Mouse (Mus musculus): ENCODE results near the gene Prrx2.
A peak's percentile ranks its signal among the peaks of the same experiment; 100 is the strongest.

The Prrx2 gene

DNA sequence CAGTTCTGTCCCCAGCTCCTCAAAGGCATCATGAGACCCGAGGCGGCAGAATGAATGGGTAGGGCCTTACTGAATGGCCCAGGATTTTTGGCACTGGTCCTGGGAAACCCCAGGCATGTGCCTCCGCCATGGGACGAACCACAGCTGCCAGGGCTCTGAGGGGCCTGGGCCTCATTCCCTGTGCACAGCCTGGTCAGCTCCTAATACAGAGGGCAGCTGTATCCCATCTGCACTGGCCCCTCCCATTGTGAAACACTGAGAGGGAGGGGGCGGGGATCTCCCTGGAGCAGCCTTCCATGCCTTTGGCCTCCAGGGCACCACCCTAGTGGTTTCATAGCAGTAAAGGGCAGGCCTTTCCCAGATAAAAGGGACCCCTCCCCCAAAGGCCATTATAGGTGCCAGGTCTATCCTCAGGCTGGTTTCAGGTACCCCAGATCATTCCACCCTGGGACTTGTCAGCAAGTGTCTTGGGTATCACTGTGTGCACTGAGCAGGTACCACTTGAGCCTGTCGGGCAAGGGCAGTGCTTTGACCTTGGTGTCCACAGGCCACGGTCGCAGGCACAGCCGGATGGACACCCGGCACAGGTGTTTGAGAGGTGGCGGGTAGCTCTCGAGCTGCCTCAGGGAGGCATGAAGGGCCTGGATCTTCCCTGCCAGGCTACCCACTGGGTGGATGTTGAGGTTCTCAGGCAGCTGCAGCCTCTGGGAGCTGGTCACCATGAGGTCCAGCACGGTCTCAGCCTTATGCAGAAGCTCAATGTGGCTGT lies 11.2 kb upstream of the Prrx2 start:
- no peak for DNase-seq (ENCODE audit: low spot score in 2 of 2)

DNA sequence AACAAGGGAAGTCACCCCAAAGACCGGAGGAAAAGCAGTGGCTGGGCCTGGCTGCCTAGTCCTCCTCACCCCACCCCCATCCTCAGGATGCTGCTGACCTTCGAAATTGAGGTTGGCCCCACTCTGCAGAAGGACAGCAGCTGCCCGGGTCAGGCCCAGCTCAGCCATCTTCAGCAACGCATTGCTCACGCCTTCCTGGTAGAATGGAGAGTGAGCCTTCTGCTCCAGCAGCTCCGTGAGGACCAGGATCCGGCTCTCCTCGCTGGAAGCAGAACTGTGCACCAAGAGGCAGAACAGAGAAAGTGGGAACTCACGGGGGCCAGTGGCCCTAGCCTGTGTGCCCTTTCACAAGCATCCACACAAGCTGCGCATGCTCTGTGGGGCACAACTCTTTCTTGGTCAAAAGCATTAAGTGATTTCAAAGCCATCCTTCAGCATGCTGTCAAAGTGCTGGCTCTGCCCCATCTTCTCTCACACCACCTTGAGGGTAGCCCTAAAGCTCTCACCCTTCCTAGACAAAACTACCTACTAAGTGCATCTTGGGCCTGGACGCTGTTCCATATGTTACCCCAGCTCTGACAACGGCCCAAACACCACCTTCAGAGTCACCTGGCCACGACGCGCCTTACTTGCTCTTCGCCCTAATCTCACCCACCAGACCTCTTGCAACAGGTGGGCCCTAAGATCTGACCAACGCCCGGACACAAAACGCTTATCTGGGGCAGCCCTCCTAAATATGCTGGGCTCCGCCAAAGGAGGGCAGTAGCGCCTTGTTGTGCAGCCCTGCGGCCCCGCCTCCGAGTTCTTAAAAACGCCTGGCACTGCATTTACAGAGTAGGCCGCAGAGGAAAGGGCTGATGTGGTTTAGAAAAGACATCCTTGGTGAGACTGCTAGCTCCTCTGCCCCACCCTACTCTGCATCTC lies 7.7 kb upstream of the Prrx2 start:
- peak; percentile 65 to 72 for DNase-seq (ENCODE audit: low spot score in 2 of 2)

DNA sequence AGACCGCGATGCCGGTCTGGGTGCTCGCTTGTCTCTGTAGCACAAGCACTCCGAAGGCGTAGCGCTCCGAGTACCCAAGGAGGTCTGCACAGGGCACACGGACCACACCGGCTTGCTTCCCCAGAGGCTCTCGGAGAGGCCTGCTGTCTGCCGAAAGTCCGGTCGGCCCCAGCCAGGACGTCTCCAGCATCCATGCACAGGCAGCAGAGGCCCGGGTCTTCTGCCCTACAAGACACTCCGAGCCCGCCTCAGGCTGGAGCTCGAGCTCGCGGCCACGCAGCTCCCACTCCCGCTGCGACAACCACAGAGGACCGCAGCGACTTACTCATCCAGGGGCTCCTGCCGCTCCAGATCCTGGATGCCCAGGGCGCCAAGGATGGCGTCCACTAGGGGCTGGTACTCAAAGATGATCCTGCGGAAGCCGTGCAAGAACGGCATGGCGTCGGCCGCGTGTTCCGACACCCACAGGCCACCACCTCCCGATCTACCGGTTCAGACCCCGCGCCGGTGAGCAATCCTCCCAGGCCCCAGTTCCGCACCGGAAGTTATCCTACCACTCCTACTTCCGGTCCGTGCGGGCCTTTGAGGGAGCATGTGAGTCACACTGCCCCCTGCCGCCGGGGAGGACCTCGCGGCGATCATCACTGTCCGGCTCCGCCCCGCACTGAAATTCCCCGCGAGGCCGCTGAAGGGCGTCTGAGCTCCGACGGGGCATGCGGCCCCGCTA lies 6.9 kb upstream of the Prrx2 start:
- DNase-seq (ENCODE audit: low spot score in 2 of 2): peak; percentile 95 to 98

DNA sequence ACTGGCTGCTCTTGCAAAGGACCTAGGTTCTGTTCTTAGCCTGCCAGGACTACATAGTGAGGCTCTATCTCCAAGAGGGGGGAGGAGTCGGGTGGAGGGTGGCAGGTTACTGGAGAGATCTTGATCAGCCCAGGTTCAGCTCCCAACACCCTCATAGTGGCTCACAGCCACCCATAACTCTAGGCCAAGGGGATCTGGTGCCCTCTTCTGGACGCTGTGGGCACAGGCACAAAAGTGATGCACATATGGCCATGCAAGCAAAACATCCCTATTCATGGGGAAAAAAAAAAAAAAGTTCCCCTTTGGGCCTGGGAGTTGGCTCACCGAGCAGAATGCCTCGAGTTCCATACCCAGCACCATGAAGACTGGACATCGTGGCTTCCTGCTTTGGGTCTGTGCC lies 5.5 kb upstream of the Prrx2 start:
- peak; percentile 38 to 58 for DNase-seq (ENCODE audit: low spot score in 2 of 2)

DNA sequence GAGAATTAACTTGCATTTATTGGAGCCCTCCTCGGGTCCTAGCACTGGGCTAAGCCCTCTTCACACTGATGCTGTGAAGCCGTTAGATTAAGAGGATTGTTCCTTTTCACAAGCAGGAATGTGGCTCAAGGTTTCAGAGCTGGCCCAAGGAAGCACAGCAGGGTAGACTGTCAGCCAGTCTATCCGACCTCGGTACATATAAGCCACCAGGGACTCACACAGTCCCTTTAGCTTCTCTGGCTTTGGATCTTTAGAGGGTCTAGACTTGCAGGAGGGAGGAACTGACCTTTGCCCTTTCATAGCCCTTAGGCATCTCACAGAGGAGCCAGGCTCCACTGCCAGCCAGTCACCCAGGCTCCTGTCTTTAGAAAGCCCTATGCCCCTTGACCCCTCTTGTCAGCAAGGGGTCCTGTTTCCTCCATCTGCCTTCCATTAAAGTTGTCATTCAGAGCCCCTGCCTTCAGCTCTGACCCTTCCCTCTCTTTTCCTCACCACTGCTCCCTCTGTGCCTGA lies 4.4 kb upstream of the Prrx2 start, which contains the start of gene Asb6:
TSS of gene Asb6 (minus strand) at position 51 of the 513 bp plus-strand sequence.
- DNase-seq (ENCODE audit: low spot score in 2 of 2): no peak

DNA sequence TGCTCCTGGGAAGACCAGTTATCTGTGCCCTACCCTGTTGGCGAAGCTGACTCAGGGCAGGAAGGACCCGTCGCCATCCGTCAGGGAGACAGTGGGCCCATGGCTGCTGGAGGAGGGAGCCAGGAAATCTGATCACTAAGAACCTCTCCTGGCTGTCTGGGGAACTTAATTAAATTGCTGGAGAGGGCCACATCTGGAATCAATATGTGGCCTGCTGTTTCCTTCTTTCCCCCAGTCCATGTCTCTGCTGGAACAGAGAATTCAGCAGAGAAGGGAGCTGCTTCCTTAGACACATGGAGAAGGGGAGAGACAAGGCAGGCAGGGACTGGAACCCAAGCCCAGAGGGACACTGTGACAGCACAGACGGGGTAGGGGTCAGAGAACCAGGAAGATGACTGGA lies 1.1 kb upstream of the Prrx2 start:
- DNase-seq (ENCODE audit: low spot score in 2 of 2): no peak

DNA sequence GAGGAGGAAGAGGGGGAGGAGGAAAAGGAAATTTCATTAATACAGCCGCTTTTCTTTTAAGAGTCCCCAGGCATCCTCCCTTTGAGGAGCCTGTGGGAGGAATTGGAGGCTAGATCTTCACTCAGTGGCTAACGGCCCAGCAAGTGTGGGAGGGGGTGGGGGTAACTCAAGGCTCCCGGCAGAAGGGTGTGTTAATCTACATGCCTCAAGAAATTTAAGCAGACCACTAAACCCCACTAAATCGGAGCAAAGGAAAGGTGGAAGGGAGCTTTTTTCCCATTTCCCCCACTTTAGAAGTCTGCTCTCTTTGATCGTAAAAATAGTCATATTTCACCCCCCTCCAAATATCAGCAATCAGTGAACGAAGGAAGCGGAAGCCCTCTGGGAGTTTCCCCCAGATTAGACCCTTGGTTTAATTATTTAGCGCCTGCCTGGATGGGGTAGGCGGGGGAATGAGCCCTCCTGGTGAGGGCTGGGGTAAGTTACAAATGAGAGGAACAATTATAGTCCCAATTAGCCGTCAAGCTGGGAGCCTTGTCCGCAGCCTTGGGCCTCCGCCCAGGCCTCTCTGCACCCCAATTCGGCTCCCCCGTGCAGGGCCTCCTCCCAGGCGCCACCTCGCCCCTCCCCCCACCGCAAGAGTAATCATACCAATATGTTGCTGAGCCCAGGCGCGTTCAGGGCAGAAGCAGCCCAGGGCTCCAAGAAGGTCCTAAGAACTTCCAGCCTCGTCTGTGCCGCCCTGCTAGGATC lies 1.6 kb downstream of the Prrx2 start:
- DNase-seq (ENCODE audit: low spot score in 2 of 2): no peak

DNA sequence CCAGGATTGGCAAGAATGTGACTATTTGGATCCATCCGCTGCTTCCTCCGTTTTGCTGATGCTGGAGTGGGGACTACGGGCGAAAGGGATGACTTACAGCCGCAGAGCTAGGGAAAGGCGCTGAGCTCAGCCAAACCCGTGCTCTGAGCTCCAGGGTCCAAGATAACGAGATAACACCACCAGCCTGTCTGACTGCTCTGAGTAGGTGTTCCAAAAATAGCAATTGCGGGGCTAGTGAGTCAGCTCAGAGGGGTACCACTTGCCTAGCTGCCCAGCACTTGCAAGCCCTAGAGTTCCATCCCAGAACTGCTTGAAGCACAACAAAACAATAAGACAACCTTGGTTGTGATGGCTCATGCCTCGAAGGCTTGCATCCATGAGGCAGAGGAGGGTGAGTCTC lies 7.8 kb downstream of the Prrx2 start:
- no peak for DNase-seq (ENCODE audit: low spot score in 2 of 2)

DNA sequence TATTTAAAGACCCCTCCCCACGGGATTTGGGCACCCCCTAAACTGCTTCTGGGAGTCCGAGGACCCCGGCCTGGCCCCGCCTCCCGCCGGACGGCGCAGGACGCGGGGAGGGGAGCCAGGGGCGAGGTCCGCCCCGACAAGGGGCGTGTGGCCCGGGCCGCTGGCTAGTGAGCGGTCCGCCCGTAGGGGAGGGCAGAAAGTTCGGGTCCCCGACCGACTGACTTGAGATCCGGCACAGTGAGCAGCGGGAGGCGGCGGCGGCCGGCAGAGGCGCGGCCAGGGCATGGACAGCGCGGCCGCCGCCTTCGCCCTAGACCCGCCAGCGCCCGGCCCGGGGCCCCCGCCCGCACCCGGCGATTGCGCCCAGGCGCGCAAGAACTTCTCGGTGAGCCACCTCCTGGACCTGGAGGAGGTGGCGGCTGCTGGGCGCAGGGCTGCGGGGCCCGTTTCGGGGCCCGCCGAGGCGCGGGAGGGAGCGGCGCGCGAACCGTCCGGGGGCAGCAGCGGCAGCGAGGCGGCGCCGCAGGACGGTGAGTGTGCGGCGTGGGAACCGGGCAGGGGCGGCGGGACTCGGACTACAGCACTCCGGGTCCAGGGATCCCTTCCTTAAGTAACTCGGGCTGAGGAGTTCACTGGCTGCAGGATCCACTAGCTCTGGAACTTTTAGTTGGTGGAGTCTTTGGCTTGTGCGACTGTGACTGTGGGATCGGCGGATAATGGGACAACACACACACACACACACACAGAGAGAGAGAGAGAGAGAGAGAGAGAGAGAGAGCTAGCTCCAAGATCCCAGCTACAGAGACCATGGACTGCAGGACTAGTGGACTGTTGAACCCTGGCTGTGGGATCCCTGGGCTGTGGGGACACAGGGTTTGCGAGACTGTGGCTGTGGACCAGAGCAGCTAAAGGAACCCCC lies 10.6 kb downstream of the Prrx2 start:
- no peak for DNase-seq (ENCODE audit: low spot score in 2 of 2)

DNA sequence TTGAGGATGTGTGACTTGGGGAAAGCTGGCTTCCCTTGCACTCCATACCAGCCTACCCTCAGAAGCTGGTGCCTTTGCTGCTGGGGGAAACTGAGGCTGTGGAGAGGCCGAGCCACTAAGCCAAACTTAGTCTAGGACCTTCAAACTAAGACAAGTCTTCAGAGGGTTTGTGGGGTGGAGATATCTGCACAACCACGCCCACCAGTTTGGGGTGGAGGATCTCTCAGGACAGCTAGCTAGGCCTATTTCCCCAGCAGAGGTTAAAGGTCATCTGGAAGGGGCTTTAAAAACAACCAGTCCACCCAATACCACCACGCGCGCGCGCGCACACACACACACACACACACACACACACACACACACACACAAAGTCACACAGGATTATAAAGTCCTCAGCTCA lies 11.5 kb downstream of the Prrx2 start:
- no peak for DNase-seq (ENCODE audit: low spot score in 2 of 2)

DNA sequence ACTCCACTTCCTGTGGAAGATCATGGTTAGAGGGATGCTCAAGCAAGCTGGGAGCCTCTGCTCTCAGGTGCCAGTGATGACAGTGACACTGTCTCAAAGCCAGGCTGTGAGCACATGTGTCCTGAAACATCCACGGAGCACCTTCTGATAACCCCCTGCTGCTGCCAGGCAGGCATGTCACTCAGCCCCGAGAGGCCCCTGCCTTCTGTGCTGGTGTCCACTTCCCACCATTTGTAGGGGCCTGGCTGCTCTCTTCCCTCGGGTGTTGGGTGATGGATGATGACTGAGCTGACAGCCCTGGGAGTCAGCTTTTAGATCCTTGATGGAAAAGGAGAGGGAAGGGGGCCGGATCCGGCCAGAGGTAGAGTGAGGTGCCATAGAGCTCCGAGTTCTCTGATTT lies 12.0 kb downstream of the Prrx2 start:
- no peak for DNase-seq (ENCODE audit: low spot score in 2 of 2)

DNA sequence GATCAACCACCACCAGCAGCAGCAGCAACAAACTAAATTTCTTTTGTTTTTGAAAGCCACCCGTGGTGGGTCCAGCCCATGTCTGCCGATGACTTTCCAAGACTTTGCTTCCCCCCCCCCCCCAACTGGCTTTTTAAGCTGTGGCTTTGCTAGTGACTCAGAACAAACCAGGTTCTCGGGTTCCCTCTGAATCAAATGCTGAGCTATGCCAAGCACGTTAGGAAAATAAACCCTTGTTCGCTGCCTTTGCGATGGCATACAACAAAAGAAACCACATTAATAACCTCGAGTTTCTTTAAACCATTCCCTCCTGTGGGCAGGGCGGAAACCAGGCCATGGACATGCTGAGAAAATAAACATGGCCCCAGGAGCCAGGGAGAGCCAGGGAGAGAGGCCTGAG lies 13.4 kb downstream of the Prrx2 start:
- DNase-seq (ENCODE audit: low spot score in 2 of 2): no peak

DNA sequence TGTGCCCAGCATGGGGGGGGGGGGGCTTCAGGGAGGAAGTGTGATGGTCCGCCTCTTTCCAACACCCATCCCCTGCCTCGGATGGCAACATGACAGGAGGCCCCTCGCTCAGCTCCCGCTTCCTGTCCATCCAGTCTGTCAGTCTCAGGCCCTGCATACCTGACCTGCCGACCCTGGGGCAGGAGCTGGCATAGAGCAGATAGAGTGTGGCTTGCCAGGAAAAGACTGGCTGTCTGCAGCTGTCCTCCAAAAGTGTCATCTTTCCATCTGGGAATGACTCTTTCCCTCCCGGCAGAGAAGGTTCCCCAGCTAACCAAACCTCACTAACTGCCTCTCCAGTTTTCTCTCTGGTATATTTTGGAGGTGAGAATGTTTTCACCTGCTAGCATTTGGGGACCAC lies 15.8 kb downstream of the Prrx2 start:
- no peak for DNase-seq (ENCODE audit: low spot score in 2 of 2)

DNA sequence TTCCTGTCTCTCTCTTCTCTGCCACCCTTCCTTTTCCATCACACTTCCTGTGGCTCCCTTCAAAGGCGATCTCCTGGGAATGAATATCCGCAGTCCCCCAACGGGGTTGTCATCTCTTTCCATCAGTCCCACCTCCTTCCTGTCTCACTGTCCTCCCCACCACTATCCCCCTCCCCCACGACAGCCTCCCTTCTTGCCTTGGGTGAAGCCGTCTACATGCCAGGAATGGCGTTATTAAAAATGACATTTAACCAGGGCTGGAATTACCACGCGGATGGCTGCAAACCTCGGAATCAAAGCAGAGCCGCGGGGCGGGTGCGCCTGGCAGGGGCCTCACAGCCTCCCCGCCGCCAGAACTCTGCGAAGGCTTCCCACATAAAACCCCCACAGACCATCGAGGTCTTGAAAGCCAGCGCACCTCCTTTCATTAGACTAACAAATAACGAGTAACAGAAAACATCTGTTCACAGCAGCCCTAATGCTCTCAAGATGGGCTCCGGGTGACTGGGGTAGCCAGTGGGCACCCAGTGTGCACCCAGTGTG lies 18.1 kb downstream of the Prrx2 start:
- no peak for DNase-seq (ENCODE audit: low spot score in 2 of 2)

DNA sequence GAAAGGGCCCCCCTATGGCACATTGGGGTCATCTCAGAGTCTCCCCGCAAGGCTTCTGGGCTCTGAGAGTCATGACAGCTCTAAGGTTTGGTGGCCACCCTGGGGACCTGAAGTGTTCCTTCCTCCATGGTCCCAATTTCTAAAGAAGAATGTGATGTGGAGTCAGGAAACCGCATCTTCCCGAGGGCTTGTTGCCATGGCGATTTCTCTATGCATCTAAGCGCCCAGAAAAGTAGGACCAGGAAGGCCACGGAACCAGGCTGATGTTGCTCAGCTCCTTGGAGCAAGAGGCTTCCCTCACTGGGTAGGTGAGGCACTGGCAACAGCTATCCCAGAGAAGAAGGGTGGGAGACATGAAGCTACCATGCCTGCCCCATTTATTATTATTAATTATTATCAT lies 22.3 kb downstream of the Prrx2 start:
- DNase-seq (ENCODE audit: low spot score in 2 of 2): no peak

DNA sequence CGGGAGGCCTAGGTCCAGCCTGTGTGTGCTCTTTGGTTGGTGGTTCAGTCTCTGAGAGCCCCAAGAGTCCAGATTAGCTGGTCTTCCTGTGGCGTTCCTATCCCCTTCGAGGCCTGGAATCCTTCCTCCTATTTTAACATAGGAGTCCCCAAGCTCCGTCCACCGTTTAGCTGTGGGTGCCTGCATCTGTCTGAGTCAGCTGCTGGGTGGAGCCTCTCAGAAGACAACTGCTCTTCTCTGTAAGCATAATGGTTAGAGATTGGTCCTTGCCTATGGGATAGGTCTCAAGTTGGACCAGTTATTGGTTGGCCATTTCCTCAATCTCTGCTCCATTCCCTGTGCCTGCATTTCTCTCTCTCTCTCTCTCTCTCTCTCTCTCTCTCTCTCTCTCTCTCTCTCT lies 25.0 kb downstream of the Prrx2 start:
- no peak for DNase-seq (ENCODE audit: low spot score in 2 of 2)

DNA sequence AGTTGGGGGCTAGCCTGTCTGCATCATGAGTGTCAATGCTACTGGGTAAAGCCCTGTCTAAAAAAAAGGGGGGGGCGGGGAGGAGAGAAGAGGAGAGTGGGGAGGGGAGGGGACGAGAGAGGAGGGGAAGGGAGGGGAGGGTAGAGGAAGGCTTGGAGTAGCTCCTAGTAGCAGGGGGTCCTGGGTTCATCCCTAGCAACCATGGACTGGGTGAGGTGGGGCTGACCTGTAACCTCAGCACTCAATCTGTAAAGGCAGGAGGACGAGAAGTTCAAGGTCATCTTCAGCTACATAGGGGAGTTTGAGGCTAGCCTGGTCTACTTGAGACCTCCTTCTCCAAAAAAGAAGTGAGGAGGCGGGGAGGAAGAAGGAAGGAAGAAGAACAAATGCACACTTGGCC lies 27.3 kb downstream of the Prrx2 start:
- DNase-seq (ENCODE audit: low spot score in 2 of 2): no peak

DNA sequence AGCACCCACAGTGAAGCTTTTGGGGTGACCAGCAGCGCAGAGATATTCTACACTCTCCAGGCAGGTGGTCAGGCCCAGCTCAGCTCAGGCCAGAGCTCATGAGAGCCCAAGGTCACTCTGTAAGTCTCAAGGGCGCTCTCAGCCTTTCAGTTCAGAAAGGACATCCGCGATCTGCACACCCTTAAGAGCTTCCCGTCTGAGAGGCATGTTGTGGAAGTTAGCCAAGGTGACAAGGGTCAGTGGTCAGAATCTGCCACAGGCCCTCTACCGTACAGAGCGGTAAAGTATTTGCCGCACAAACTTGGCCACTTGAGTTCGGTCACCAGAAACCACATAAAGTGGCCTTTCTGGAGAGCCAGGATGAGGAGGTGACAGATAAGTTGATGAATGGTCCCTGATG lies 28.8 kb downstream of the Prrx2 start:
- DNase-seq (ENCODE audit: low spot score in 2 of 2): no peak

DNA sequence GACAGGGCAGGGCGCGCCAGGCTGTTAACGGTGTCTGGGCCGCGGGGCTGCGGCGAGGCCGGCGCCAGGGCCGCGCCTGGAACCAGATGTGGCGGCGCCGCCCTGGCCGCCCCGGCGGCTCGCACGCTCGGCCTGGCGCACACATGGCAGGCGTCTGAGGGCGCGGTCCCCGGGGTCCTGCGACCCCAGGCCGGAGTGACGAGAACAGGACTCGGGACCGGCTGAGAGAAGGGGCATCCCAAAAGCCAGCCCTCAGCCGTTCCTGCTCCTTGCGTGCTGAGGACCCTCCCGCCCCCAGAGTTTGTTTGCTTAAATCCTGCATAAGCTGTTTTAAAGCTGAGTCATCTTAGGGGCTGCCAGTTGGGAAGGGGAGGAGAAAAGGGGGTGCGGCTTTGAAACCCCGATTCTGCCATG lies 30.2 kb downstream of the Prrx2 start:
- DNase-seq (ENCODE audit: low spot score in 2 of 2): no peak

DNA sequence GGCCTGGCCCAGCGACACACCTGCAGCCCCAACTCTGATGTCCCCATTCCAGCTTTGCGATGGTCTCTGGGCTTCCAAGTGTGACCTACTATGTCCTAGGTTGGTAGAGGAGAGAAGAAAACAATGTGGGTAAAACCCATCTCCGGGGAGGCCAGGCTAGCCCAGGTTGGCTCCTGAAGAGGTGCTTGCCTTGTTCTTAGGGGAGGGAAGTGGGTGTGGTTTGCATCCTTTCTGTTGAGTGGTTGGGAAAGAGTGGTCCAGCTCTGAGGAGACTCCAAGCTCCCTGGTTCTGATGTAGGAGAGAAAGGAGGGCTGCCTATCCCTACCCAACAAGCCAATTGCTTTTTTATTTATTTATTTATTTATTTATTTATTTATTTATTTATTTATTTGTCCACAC lies 30.7 kb downstream of the Prrx2 start:
- DNase-seq (ENCODE audit: low spot score in 2 of 2): no peak
